Comparison of ENCODE assay signal across 19 mouse cellular contexts in the genomic region with DNA sequence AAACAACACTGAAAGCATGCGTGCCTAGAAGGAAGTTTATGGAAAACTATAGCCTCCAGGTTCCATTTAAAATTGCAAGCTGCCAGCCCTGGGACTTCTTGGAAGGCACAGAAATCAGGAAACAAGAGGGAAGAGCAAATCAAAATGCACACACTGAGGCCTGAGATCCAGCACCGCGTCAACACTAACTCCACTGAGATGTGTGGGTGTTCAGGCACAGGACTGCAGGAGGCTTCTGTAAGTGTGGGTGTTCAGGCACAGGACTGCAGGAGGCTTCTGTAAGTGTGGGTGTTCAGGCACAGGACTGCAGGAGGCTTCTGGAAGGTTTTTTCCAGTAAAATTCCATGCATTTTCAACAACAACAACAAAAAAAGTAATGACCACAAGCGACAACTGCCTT. TPM values are rescaled to one million over a fixed set of nuclear protein-coding genes. Genes with fewer than 3 reads are reported as not detected.
A peak's percentile ranks its signal among the peaks of the same experiment; 100 is the strongest.
DNase-seq lines count a peak whose midpoint lies in the region.
"Had no signal": no experiment of that assay in that cellular context is flagged by ENCODE, and none has a peak within 500 bp of the region (broad histone marks: within the 10 kb centered on the region; RNA-seq: fewer than 3 reads in every experiment).

No protein-coding gene starts in this region.

- peak; percentile 11 for DNase-seq in layer of hippocampus, adult 11-12 months (ENCODE audit: low spot score)
- no peak for DNase-seq in layer of hippocampus, postnatal 10 days (ENCODE audit: low spot score in 2 of 2)
- DNase-seq in right cerebral cortex, adult 18-20 months: peak; percentile 70
- no peak for DNase-seq in right cerebral cortex, postnatal 10 days (ENCODE audit: low spot score in 2 of 2)
- DNase-seq in layer of hippocampus, adult 9-11 months: peak; percentile 34
- DNase-seq in telencephalon, adult 2 months (ENCODE audit: low read depth, low spot score): peak; percentile 50
- no peak for DNase-seq in gastrocnemius, postnatal 10 days
- DNase-seq: adrenal gland, postnatal 14 days; cerebellum, adult 11-12 months; cerebellum, adult 9-11 months; gastrocnemius, postnatal 25 days; heart, adult 11 months; heart, postnatal 36 days; kidney, adult 9 months; kidney, postnatal 10 days; liver, embryonic 13.5 days; lung, adult 18-20 months; lung, postnatal 4 days had no signal

RNA-seq across cellular contexts. Expression of a gene that starts 59.0 kb away (rescaled TPM):
- total RNA-seq in layer of hippocampus, postnatal 10 days (2021): 10 to 100 TPM; 13.4 to 14.5 TPM
- 1 to 10 TPM; 2.8 to 3.8 TPM for total RNA-seq in gastrocnemius, postnatal 10 days (2021)
- total RNA-seq: MEL had no signal

Comparison
In these comparisons a context has a peak if more than half of its experiments do, and no peak if none do; other contexts are left out.
1. DNase-seq: peak in layer of hippocampus, adult 11-12 months (single experiment), right cerebral cortex, adult 18-20 months (single experiment), layer of hippocampus, adult 9-11 months (single experiment) and telencephalon, adult 2 months (single experiment); none in layer of hippocampus, postnatal 10 days (0 of 2), right cerebral cortex, postnatal 10 days (0 of 2) and gastrocnemius, postnatal 10 days (single experiment).